Mouse (Mus musculus): ENCODE results near the gene Commd3. TPM values are rescaled to one million over a fixed set of nuclear protein-coding genes. Genes with fewer than 3 reads are reported as not detected.

Gene Commd3
- polyA plus RNA-seq, 1 experiment from 2014 or later = 206 TPM

- H3K4me3 ChIP-seq = peak overlapping the region; percentile 66
- ATAC-seq (replicated peaks; ENCODE audit: insufficient number of reproducible peaks, insufficient read depth, low FRiP score, low read depth) = no peak
- peaks cover 16% of the 10 kb centered on the region for H3K4me1 ChIP-seq (replicated peaks)
- H3K27me3 ChIP-seq = peaks cover 63% of the 10 kb centered on the region
- H3K27ac ChIP-seq = no peak overlapping the region
- no peaks in the 10 kb centered on the region for H3K36me3 ChIP-seq
- H3K4me2 ChIP-seq = peak overlapping the region; percentile 89
- 4% methylated on average over 8 of the region's 8 CpGs for WGBS
- H3K9ac ChIP-seq = no peak overlapping the region
- no peaks in the 10 kb centered on the region for H3K9me3 ChIP-seq (replicated peaks)
Measured at GRCm38 (mm10) chr2:18695163-18695562, 23.0 kb downstream of the Commd3 start.

GRCm38 (mm10) chr2:18695629-18696150 is 23.5 kb downstream of the Commd3 start:
- peaks cover 64% of the 10 kb centered on the region for H3K27me3 ChIP-seq
- no peak overlapping the region for H3K4me3 ChIP-seq
- H3K9ac ChIP-seq = no peak overlapping the region
- peaks cover 12% of the 10 kb centered on the region for H3K4me1 ChIP-seq (replicated peaks)
- 8% methylated on average over 7 of the region's 7 CpGs for WGBS
- H3K36me3 ChIP-seq = no peaks in the 10 kb centered on the region
- no peaks in the 10 kb centered on the region for H3K9me3 ChIP-seq (replicated peaks)
- no peak for ATAC-seq (replicated peaks; ENCODE audit: insufficient number of reproducible peaks, insufficient read depth, low FRiP score, low read depth)
- no peak overlapping the region for H3K4me2 ChIP-seq
- H3K27ac ChIP-seq = no peak overlapping the region

- H3K27me3 ChIP-seq = peaks cover 68% of the 10 kb centered on the region
- WGBS = 3% methylated on average over 4 of the region's 4 CpGs
- no peak overlapping the region for H3K4me2 ChIP-seq
- H3K4me3 ChIP-seq = no peak overlapping the region
- ATAC-seq (replicated peaks; ENCODE audit: insufficient number of reproducible peaks, insufficient read depth, low FRiP score, low read depth) = no peak
- no peak overlapping the region for H3K27ac ChIP-seq
- no peak overlapping the region for H3K9ac ChIP-seq
- no peaks in the 10 kb centered on the region for H3K36me3 ChIP-seq
- H3K4me1 ChIP-seq (replicated peaks) = peaks cover 12% of the 10 kb centered on the region
- no peaks in the 10 kb centered on the region for H3K9me3 ChIP-seq (replicated peaks)
Measured at GRCm38 (mm10) chr2:18697591-18698244, 25.5 kb downstream of the Commd3 start.

- H3K36me3 ChIP-seq = no peaks in the 10 kb centered on the region
- no peak overlapping the region for H3K27ac ChIP-seq
- peaks cover 67% of the 10 kb centered on the region for H3K27me3 ChIP-seq
- H3K4me2 ChIP-seq = peak overlapping the region; percentile 48
- H3K4me1 ChIP-seq (replicated peaks) = peaks cover 12% of the 10 kb centered on the region
- no peaks in the 10 kb centered on the region for H3K9me3 ChIP-seq (replicated peaks)
- WGBS = under 1% methylated on average over 56 of the region's 56 CpGs
- H3K4me3 ChIP-seq = peak overlapping the region; percentile 31
- no peak overlapping the region for H3K9ac ChIP-seq
- no peak for ATAC-seq (replicated peaks; ENCODE audit: insufficient number of reproducible peaks, insufficient read depth, low FRiP score, low read depth)
Measured at GRCm38 (mm10) chr2:18698663-18699385, 26.6 kb downstream of the Commd3 start.

- Histone ChIP-seq H3K36me3 (no peaks in the 10 kb centered on the region), H3K4me3 (peak overlapping the region; percentile 31), H3K9ac (no peak overlapping the region), H3K27me3 (peaks cover 71% of the 10 kb centered on the region), H3K9me3 (replicated peaks) (no peaks in the 10 kb centered on the region), H3K4me2 (peak overlapping the region; percentile 48; the same call in 1 of the 2 replicates), H3K27ac (no peak overlapping the region), H3K4me1 (replicated peaks) (peaks cover 12% of the 10 kb centered on the region)
- no peak for ATAC-seq (replicated peaks; ENCODE audit: insufficient number of reproducible peaks, insufficient read depth, low FRiP score, low read depth)
- WGBS = 3% methylated on average over 11 of the region's 11 CpGs
Measured at GRCm38 (mm10) chr2:18699401-18699990, 27.3 kb downstream of the Commd3 start.

- no peak for ATAC-seq (replicated peaks; ENCODE audit: insufficient number of reproducible peaks, insufficient read depth, low FRiP score, low read depth)
- WGBS = 62% methylated on average over 3 of the region's 3 CpGs
- H3K4me3 ChIP-seq = no peak overlapping the region
- H3K36me3 ChIP-seq = no peaks in the 10 kb centered on the region
- H3K9me3 ChIP-seq (replicated peaks) = no peaks in the 10 kb centered on the region
- no peaks in the 10 kb centered on the region for H3K4me1 ChIP-seq (replicated peaks)
- no peak overlapping the region for H3K4me2 ChIP-seq
- no peak overlapping the region for H3K9ac ChIP-seq
- no peak overlapping the region for H3K27ac ChIP-seq
- H3K27me3 ChIP-seq = no peaks in the 10 kb centered on the region
Measured at GRCm38 (mm10) chr2:18710356-18710755, 38.2 kb downstream of the Commd3 start.

GRCm38 (mm10) chr2:18713071-18713470 is 40.9 kb downstream of the Commd3 start:
- H3K27ac ChIP-seq = no peak overlapping the region
- ATAC-seq (replicated peaks; ENCODE audit: insufficient number of reproducible peaks, insufficient read depth, low FRiP score, low read depth) = no peak
- H3K4me2 ChIP-seq = no peak overlapping the region
- H3K27me3 ChIP-seq = no peaks in the 10 kb centered on the region
- no peaks in the 10 kb centered on the region for H3K36me3 ChIP-seq
- no peak overlapping the region for H3K4me3 ChIP-seq
- no peaks in the 10 kb centered on the region for H3K9me3 ChIP-seq (replicated peaks)
- no peak overlapping the region for H3K9ac ChIP-seq
- 66% methylated on average over 2 of the region's 2 CpGs for WGBS
- H3K4me1 ChIP-seq (replicated peaks) = no peaks in the 10 kb centered on the region

GRCm38 (mm10) chr2:18714337-18714736 is 42.2 kb downstream of the Commd3 start:
- H3K4me2 ChIP-seq = no peak overlapping the region
- 66% methylated on average over 3 of the region's 3 CpGs for WGBS
- H3K27me3 ChIP-seq = no peaks in the 10 kb centered on the region
- no peak overlapping the region for H3K9ac ChIP-seq
- no peak overlapping the region for H3K4me3 ChIP-seq
- no peaks in the 10 kb centered on the region for H3K9me3 ChIP-seq (replicated peaks)
- no peaks in the 10 kb centered on the region for H3K4me1 ChIP-seq (replicated peaks)
- no peak overlapping the region for H3K27ac ChIP-seq
- H3K36me3 ChIP-seq = no peaks in the 10 kb centered on the region
- no peak for ATAC-seq (replicated peaks; ENCODE audit: insufficient number of reproducible peaks, insufficient read depth, low FRiP score, low read depth)

- Histone ChIP-seq H3K4me3 (no peak overlapping the region), H3K27me3 (no peaks in the 10 kb centered on the region), H3K9ac (no peak overlapping the region), H3K9me3 (replicated peaks) (no peaks in the 10 kb centered on the region), H3K4me2 (no peak overlapping the region), H3K27ac (no peak overlapping the region), H3K4me1 (replicated peaks) (no peaks in the 10 kb centered on the region), H3K36me3 (no peaks in the 10 kb centered on the region)
- 87% methylated on average over 4 of the region's 4 CpGs for WGBS
- no peak for ATAC-seq (replicated peaks; ENCODE audit: insufficient number of reproducible peaks, insufficient read depth, low FRiP score, low read depth)
Measured at GRCm38 (mm10) chr2:18718521-18718920, 46.3 kb downstream of the Commd3 start.

GRCm38 (mm10) chr2:18722208-18722830 is 50.1 kb downstream of the Commd3 start:
- 51% methylated on average over 3 of the region's 3 CpGs for WGBS
- no peaks in the 10 kb centered on the region for H3K27me3 ChIP-seq
- no peaks in the 10 kb centered on the region for H3K9me3 ChIP-seq (replicated peaks)
- H3K4me2 ChIP-seq = no peak overlapping the region
- ATAC-seq (replicated peaks; ENCODE audit: insufficient number of reproducible peaks, insufficient read depth, low FRiP score, low read depth) = no peak
- no peaks in the 10 kb centered on the region for H3K36me3 ChIP-seq
- H3K9ac ChIP-seq = no peak overlapping the region
- no peaks in the 10 kb centered on the region for H3K4me1 ChIP-seq (replicated peaks)
- H3K27ac ChIP-seq = no peak overlapping the region
- H3K4me3 ChIP-seq = no peak overlapping the region

- Histone ChIP-seq H3K9ac (no peak overlapping the region), H3K9me3 (replicated peaks) (no peaks in the 10 kb centered on the region), H3K36me3 (no peaks in the 10 kb centered on the region), H3K4me1 (replicated peaks) (no peaks in the 10 kb centered on the region), H3K4me3 (no peak overlapping the region), H3K4me2 (no peak overlapping the region), H3K27me3 (no peaks in the 10 kb centered on the region), H3K27ac (no peak overlapping the region)
- no peak for ATAC-seq (replicated peaks; ENCODE audit: insufficient number of reproducible peaks, insufficient read depth, low FRiP score, low read depth)
- 89% methylated on average over 1 of the region's 1 CpGs for WGBS
Measured at GRCm38 (mm10) chr2:18724462-18724861, 52.3 kb downstream of the Commd3 start.

Measured in heart, embryonic 15.5 days (tissue).